Mouse (Mus musculus): ENCODE measurements around the gene Clhc1. TPM values are rescaled to one million over a fixed set of nuclear protein-coding genes. Genes with fewer than 3 reads are reported as not detected.
"Not testable (repeated sequence)": the region's sequence is repeated elsewhere in the genome, so short reads cannot be mapped to it uniquely, and the experiment has no call there.

Gene Clhc1
- not detected for total RNA-seq (2021)
- long read RNA-seq, experiment 1: 0 reads
- long read RNA-seq, experiment 2: 0 reads

DNA sequence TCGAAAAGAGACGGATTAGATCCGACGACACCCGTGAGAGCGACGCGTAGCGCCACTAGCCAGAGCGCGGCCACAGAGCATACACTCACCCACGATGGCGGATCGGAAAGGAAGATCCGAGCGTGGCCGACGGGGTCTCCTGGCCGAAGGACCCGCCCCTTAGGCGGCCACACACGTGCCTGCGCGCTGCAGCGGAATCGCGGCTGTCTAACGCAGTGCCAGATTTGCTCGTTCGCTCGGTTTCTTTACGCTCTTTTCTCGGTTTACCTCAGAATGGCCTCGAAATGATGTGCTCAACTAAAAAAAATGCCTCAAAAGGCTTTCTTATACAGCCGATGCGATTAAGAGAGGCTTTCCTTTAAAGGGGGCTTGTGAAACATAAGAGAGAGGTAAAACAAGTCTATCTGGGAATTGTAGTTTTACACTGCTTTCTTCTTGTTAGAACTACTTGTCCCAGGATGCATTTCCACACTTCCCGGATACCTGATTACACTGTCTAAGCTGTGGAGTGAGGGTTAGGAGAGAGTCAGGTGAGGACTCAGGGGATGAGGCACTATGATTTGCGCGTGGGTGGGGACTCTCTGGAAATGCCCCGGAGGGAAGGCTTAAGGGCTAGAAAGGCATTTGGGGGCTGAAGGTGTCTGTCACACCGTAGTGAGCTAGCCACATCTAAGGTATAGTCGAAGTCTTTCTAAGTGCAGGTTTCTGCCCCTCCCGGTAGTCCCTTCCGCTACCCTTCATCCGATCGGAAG lies at the start of gene Clhc1, which contains the start of gene Rps27a:
Gene Clhc1 (plus strand): TSS at position 199 of the 752 bp plus-strand sequence.
Gene Rps27a (minus strand): TSS at position 358 of the 752 bp plus-strand sequence.
- DNase-seq: peak; percentile 90

- no peak for DNase-seq
Observed at GRCm38 (mm10) chr11:29503948-29504893, 43.5 kb upstream of the Clhc1 start.

GRCm38 (mm10) chr11:29504899-29505625 lies 42.7 kb upstream of the Clhc1 start:
- DNase-seq: no peak

- DNase-seq: no peak
Observed at GRCm38 (mm10) chr11:29509421-29509820, 38.3 kb upstream of the Clhc1 start.

- DNase-seq: no peak
Observed at GRCm38 (mm10) chr11:29512818-29513535, 34.8 kb upstream of the Clhc1 start.

- DNase-seq: no peak
Observed at GRCm38 (mm10) chr11:29514325-29514681, 33.4 kb upstream of the Clhc1 start.

DNA sequence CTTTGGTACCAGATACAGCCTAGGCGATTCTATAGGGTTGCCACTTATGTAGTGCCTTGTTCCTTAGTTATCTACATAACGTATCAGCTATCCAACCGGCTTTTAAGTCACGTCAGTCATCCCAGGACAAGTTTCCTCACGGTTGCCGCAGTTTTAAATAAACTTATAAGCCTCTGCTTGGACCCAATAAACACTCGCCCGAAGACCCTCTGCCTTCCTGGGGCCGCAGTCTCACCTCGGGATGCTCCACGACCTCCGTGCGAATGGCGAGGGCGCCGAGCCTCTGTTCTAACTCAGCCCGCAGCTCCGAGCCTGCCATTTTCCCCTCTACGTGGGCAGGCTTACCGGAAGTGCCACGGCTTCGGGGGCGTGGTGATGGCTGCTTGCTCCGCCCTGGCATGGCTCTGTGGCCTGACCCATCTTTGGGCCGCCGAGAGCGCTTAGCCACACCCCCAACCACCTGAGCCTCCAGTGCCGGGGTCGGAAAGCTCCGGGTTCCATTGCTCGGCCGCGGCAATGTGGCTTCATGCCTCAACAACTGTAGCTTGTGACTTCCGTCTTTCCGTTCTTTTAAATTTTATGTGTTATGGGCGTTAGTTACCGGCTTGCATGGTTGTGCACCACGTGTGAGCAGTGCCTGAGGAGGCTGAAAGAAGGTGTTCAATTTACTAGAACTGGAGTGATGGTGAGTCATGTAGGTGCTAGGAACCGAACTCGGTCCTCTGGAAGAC lies 32.9 kb upstream of the Clhc1 start, which contains the start of gene Prorsd1:
Gene Prorsd1 (minus strand): TSS at position 352 of the 731 bp plus-strand sequence.
- DNase-seq: peak; percentile 88

GRCm38 (mm10) chr11:29525988-29526794 lies 21.6 kb upstream of the Clhc1 start, which contains the start of gene Mtif2:
TSS of gene Mtif2 (plus strand) at chr11:29526408.
- peak; percentile 78 for DNase-seq

- DNase-seq: no peak
Observed at GRCm38 (mm10) chr11:29538201-29538600, 9.5 kb upstream of the Clhc1 start.

GRCm38 (mm10) chr11:29544225-29544945 lies 3.4 kb upstream of the Clhc1 start:
- no peak for DNase-seq

GRCm38 (mm10) chr11:29545150-29545752 lies 2.5 kb upstream of the Clhc1 start:
- not testable (repeated sequence) for DNase-seq

DNA sequence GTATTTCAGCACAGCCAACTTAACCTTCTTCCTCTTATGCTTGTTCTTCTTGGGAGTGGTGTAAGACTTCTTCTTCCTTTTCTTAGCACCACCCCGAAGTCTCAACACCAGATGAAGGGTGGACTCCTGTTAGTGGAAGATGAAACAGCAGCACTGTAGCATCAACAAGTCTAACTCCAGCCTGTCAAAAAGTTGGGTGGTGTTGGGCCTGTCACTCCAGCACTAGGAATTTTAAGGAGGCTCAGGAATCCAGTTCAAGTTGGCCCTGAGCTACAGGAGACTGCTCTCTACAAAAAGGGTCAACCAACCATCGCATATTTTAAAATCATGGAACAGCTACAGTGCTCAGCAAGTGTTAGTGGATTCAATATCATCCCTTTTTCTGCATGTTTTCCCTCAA lies 1.5 kb upstream of the Clhc1 start:
- DNase-seq: not testable (repeated sequence)

DNA sequence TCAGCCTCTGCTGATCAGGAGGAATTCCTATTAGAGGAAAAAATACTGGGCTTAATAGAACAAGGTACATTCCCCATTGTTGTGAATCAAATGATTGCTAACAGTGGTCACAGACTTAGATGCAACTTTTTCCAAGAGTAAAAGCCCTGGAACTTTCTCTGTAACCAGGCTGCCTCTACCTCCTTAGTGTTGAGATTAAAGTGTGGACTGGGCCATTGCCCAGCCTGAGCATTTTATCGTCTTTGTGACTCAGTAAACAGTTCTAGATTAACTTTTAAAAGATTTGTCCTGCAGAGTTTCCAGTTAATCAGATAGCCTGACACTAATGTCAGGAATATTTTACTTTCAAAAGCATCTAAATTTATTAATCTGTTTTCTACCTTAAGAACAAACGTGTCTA lies 988 bp upstream of the Clhc1 start:
- no peak for DNase-seq

GRCm38 (mm10) chr11:29547249-29547751 lies 450 bp upstream of the Clhc1 start:
- no peak for DNase-seq

DNA sequence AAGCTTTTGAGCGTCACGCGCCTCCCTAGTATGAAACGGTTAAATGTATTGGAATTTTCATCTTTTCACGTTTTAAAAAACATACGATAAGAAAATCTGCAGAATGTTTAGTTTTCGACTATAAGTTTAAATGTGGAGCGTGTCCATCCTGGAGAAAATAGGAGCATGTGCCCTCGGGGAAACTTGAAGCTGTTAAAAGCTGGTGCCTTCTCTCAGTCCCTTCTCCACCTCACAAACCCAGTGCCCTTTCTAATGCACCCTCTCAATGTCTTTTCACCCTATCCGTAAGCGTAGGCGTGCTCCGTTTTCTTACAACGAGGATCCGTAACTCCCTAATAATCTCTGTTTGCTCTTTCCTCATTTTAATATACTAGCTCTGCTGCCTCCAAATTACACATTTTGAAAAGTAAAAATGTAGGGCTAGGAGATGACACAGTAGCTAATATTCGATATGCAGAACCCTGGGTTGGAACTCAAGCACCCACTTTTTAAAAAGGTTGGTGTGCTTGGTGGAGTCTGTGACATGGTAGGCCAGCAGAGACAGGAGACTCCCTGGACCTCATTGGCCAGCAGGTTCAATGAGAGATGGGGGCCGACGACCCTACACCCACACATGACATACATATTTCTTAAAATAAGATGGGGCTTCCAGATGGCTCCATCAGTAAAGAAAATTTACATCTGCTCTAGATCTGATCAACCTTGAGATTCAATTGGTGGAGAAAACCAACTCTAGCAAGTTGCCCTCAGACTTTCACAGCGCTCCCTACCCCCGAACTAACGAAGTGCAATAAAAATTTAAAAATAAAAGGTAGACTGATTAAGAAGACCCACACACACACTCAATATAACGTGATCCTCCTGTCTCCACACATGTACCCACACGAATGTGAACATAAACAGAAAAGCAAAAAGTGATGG lies 1.0 kb downstream of the Clhc1 start:
- DNase-seq: no peak

- no peak for DNase-seq
Observed at GRCm38 (mm10) chr11:29549425-29549778, 1.7 kb downstream of the Clhc1 start.

DNA sequence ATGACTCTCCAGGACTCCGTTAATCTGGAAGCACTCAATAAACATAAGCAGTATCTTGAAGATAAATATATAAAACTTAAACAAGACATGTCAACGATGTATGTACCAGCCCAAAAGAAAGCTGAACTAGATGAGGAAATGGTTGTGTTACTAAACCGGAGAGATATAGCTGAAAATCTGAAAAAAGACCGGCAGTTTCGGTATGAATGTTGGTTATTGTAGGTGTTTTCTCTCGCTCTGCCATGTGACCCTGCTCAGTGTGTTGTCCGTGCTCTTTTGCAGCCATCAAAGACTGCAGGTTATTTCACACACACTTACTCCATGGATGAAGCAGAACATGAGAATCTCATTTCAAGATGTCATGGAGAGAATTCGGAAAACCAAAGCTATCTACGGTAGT lies 12.7 kb downstream of the Clhc1 start:
- DNase-seq: no peak
